Comparison of ENCODE assay signal across 9 mouse cellular contexts in the genomic region with DNA sequence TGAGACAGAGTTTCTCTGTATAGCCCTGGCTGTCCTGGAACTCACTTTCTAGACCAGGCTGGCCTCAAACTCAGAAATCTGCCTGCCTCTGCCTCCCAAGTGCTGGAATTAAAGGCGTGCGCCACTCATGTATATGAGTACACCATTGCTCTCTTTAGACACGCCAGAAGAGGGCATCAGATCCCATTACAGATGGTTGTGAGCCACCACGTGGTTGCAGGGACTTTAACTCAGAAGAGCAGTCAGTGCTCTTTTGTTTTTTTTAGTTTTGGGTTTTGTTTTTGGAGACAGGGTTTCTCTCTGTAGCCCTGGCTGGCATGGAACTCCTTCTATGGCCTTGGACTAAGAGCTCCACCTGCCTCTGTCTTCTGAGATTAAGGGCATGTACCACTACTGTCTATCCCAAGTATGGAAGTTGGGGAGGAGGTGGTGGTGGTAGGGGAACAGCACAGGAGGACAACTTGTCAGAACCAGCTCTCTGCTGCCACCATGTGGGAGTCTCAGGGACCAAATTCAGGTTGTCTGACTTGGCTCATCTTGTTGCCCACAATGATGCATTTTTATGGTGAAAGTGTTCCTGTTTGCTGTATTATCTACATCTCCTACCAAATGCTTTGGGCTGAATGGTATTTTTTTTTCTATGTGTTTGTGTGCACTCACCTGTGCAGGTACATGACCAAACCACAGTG. TPM values are rescaled to one million over a fixed set of nuclear protein-coding genes. Genes with fewer than 3 reads are reported as not detected.
A peak's percentile ranks its signal among the peaks of the same experiment; 100 is the strongest.
DNase-seq lines count a peak whose midpoint lies in the region; ATAC-seq lines count a peak whose summit lies in the region.
"Had no signal": no experiment of that assay in that cellular context is flagged by ENCODE, and none has a peak within 500 bp of the region (broad histone marks: within the 10 kb centered on the region; RNA-seq: fewer than 3 reads in every experiment).

No protein-coding gene starts in this region.

- H3K4me2 ChIP-seq in kidney, embryonic 15.5 days, result no peak overlapping the region
- no peak overlapping the region for H3K4me2 ChIP-seq in limb, embryonic 11.5 days (ENCODE audit: low read depth, severe bottlenecking)
- H3K4me2 ChIP-seq: embryonic facial prominence, embryonic 15.5 days had no signal

- H3K4me1 ChIP-seq in kidney, embryonic 15.5 days, result peaks cover 24% of the 10 kb centered on the region
- peaks cover 26% of the 10 kb centered on the region for H3K4me1 ChIP-seq in embryonic facial prominence, embryonic 10.5 days
- peaks cover 7% of the 10 kb centered on the region for H3K4me1 ChIP-seq in limb, embryonic 11.5 days (ENCODE audit: control insufficient read depth, insufficient read depth, low read length)

- no peak overlapping the region for H3K4me3 ChIP-seq in kidney, embryonic 15.5 days (replicated peaks)
- peak overlapping the region; percentile 9; the same call in 1 of the 2 replicates for H3K4me3 ChIP-seq in embryonic facial prominence, embryonic 10.5 days
- no peak overlapping the region; the same call in 1 of the 2 replicates for H3K4me3 ChIP-seq in limb, embryonic 11.5 days (ENCODE audit: low read depth, low read length)
- H3K4me3 ChIP-seq: embryonic facial prominence, embryonic 15.5 days had no signal

- no peak overlapping the region for H3K27ac ChIP-seq in kidney, embryonic 15.5 days
- H3K27ac ChIP-seq in embryonic facial prominence, embryonic 10.5 days (replicated peaks), result no peak overlapping the region
- no peak overlapping the region for H3K27ac ChIP-seq in limb, embryonic 11.5 days (replicated peaks; ENCODE audit: low read depth, low read length)
- H3K27ac ChIP-seq: embryonic facial prominence, embryonic 15.5 days had no signal

- peak; percentile 66 for DNase-seq in kidney, adult 11 months
- DNase-seq in adrenal gland, postnatal 10 days, result peak; percentile 89
- peak; percentile 76 for DNase-seq in embryonic facial prominence, embryonic 10.5 days (ENCODE audit: low spot score)
- DNase-seq in heart, postnatal 36 days, result peak; percentile 77 to 84
- DNase-seq in limb, embryonic 11.5 days (ENCODE audit: low spot score), result peak; percentile 83
- DNase-seq in natural killer cell, adult 2 months (ENCODE audit: low spot score in 2 of 2), result peak; percentile 80 to 86
- peak; percentile 64 for DNase-seq in telencephalon, adult 2 months (ENCODE audit: low read depth, low spot score)

- H3K27me3 ChIP-seq in kidney, embryonic 15.5 days, result no peaks in the 10 kb centered on the region
- H3K27me3 ChIP-seq in embryonic facial prominence, embryonic 10.5 days (replicated peaks; ENCODE audit: low read depth, poor library complexity, severe bottlenecking), result no peaks in the 10 kb centered on the region
- H3K27me3 ChIP-seq in limb, embryonic 11.5 days (ENCODE audit: control insufficient read depth, insufficient read depth, low read length), result no peaks in the 10 kb centered on the region
- H3K27me3 ChIP-seq: embryonic facial prominence, embryonic 15.5 days had no signal

- ATAC-seq in kidney, embryonic 15.5 days (replicated peaks; ENCODE audit: low FRiP score), result no peak
- no peak for ATAC-seq in limb, embryonic 11.5 days (ENCODE audit: insufficient number of reproducible peaks, low FRiP score, low TSS enrichment, low read depth)

- H3K9ac ChIP-seq in kidney, embryonic 15.5 days, result no peak overlapping the region
- no peak overlapping the region for H3K9ac ChIP-seq in limb, embryonic 11.5 days (ENCODE audit: low read length)
- H3K9ac ChIP-seq: embryonic facial prominence, embryonic 15.5 days had no signal

- peaks cover 16% of the 10 kb centered on the region for H3K36me3 ChIP-seq in kidney, embryonic 15.5 days
- peaks cover 66% of the 10 kb centered on the region for H3K36me3 ChIP-seq in embryonic facial prominence, embryonic 10.5 days (replicated peaks)
- peaks cover 9% of the 10 kb centered on the region; the same call in 1 of the 2 replicates for H3K36me3 ChIP-seq in limb, embryonic 11.5 days (ENCODE audit: control insufficient read depth, insufficient read depth, low read length)

- 63% methylated on average over 4 of the region's 4 CpGs for WGBS in kidney, embryonic 15.5 days
- WGBS in embryonic facial prominence, embryonic 10.5 days, result 70% methylated on average over 4 of the region's 4 CpGs
- 66% methylated on average over 4 of the region's 4 CpGs for WGBS in limb, embryonic 11.5 days

- intact Hi-C loops in heart, postnatal 36 days (cut with DNase I), result loop anchor here (1.0 to 5.0 kb wide), 3 partner anchors 15 to 111 kb away; no protein-coding TSS in a partner anchor

- no peaks in the 10 kb centered on the region for H3K9me3 ChIP-seq in kidney, embryonic 15.5 days (replicated peaks)
- H3K9me3 ChIP-seq in embryonic facial prominence, embryonic 10.5 days, result no peaks in the 10 kb centered on the region
- H3K9me3 ChIP-seq in limb, embryonic 11.5 days (ENCODE audit: control insufficient read depth, low read length), result no peaks in the 10 kb centered on the region
- H3K9me3 ChIP-seq: embryonic facial prominence, embryonic 15.5 days had no signal

RNA-seq across cellular contexts. Expression of gene Zfp553, which starts 4.1 kb away (rescaled TPM):
- 41.7 and 46.1 TPM in 2 replicates for polyA plus RNA-seq in kidney, embryonic 15.5 days (2015; fragmentation: Nextera tagmentation; extraction: Ambion mirVana)
- total RNA-seq in adrenal gland, postnatal 10 days (2021), result 10 to 100 TPM in 1 of 2 experiments, 1 to 10 TPM in 1; 9.2 to 13.4 TPM
- polyA plus RNA-seq in embryonic facial prominence, embryonic 10.5 days (2016; fragmentation: Nextera tagmentation; extraction: Ambion mirVana), result 73.5 and 75.8 TPM in 2 replicates
- 1 to 10 TPM; 6.0 to 6.6 TPM for total RNA-seq in heart, postnatal 36 days (2021)
- polyA plus RNA-seq in limb, embryonic 11.5 days (2014; fragmentation: Nextera tagmentation; extraction: Ambion mirVana), result 24.2 and 29.1 TPM in 2 replicates

RNA-seq across cellular contexts. Expression of gene Sept1, which starts 4.2 kb away (rescaled TPM):
- 21.3 and 21.7 TPM in 2 replicates for polyA plus RNA-seq in kidney, embryonic 15.5 days (2015; fragmentation: Nextera tagmentation; extraction: Ambion mirVana)
- total RNA-seq in adrenal gland, postnatal 10 days (2021), result 10 to 100 TPM; 17.6 to 17.8 TPM
- polyA plus RNA-seq in embryonic facial prominence, embryonic 10.5 days (2016; fragmentation: Nextera tagmentation; extraction: Ambion mirVana), result 27.3 and 30.0 TPM in 2 replicates
- 1 to 10 TPM; 2.8 TPM for total RNA-seq in heart, postnatal 36 days (2021)
- 23.1 and 29.3 TPM in 2 replicates for polyA plus RNA-seq in limb, embryonic 11.5 days (2014; fragmentation: Nextera tagmentation; extraction: Ambion mirVana)

RNA-seq across cellular contexts. Expression of gene Zfp771, which starts 15.3 kb away (rescaled TPM):
- 59.3 and 62.3 TPM in 2 replicates for polyA plus RNA-seq in kidney, embryonic 15.5 days (2015; fragmentation: Nextera tagmentation; extraction: Ambion mirVana)
- total RNA-seq in adrenal gland, postnatal 10 days (2021), result 10 to 100 TPM; 23.5 to 31.7 TPM
- 65.1 and 69.1 TPM in 2 replicates for polyA plus RNA-seq in embryonic facial prominence, embryonic 10.5 days (2016; fragmentation: Nextera tagmentation; extraction: Ambion mirVana)
- 10 to 100 TPM; 19.1 TPM for total RNA-seq in heart, postnatal 36 days (2021)
- 65.6 and 69.0 TPM in 2 replicates for polyA plus RNA-seq in limb, embryonic 11.5 days (2014; fragmentation: Nextera tagmentation; extraction: Ambion mirVana)

RNA-seq across cellular contexts. Expression of gene Mylpf, which starts 20.1 kb away (rescaled TPM):
- polyA plus RNA-seq in kidney, embryonic 15.5 days (2015; fragmentation: Nextera tagmentation; extraction: Ambion mirVana), result 51.1 and 90.2 TPM in 2 replicates
- total RNA-seq in adrenal gland, postnatal 10 days (2021), result 1,000 to 10,000 TPM in 1 of 2 experiments, 100 to 1,000 TPM in 1; 678 to 2,339 TPM
- 9.3 and 10.7 TPM in 2 replicates for polyA plus RNA-seq in embryonic facial prominence, embryonic 10.5 days (2016; fragmentation: Nextera tagmentation; extraction: Ambion mirVana)
- 1 to 10 TPM; 2.4 to 2.5 TPM for total RNA-seq in heart, postnatal 36 days (2021)
- 33.6 and 33.7 TPM in 2 replicates for polyA plus RNA-seq in limb, embryonic 11.5 days (2014; fragmentation: Nextera tagmentation; extraction: Ambion mirVana)

RNA-seq across cellular contexts. Expression of gene Tbc1d10b, which starts 20.5 kb away (rescaled TPM):
- 23.4 and 26.7 TPM in 2 replicates for polyA plus RNA-seq in kidney, embryonic 15.5 days (2015; fragmentation: Nextera tagmentation; extraction: Ambion mirVana)
- 10 to 100 TPM; 39.0 to 40.5 TPM for total RNA-seq in adrenal gland, postnatal 10 days (2021)
- polyA plus RNA-seq in embryonic facial prominence, embryonic 10.5 days (2016; fragmentation: Nextera tagmentation; extraction: Ambion mirVana), result 31.3 and 34.4 TPM in 2 replicates
- 10 to 100 TPM; 24.6 to 26.4 TPM for total RNA-seq in heart, postnatal 36 days (2021)
- polyA plus RNA-seq in limb, embryonic 11.5 days (2014; fragmentation: Nextera tagmentation; extraction: Ambion mirVana), result 24.8 and 30.6 TPM in 2 replicates
